ENCODE assay signal across 20 mouse cellular contexts in the genomic region with DNA sequence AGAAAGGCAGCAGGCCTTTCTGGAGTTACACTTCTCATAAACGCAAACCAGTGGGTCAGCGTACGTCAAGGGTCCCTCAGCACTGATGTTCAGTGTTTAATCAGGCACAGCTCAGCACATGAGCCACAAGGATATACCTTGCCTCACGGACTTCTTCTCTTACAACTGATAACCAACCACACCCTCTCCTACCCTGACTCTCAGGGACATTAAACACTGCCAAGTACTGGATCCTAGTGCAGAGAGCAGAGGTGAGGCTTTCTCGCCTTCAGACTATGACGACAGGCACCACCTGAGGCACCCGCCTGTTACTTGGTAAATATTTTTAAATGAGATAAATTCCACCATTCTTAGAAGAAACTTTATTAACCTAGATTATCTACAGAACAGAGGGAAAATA.
"Had no signal": no experiment of that assay in that cellular context is flagged by ENCODE, and none has a peak within 500 bp of the region (broad histone marks: within the 10 kb centered on the region; RNA-seq: fewer than 3 reads in every experiment).

No protein-coding gene starts in this region.

- H3K4me1 ChIP-seq: limb, embryonic 12.5 days; limb, embryonic 15.5 days; midbrain, embryonic 12.5 days; midbrain, embryonic 15.5 days; neural tube, embryonic 12.5 days; neural tube, embryonic 15.5 days; stomach, embryonic 15.5 days had no signal

- DNase-seq: kidney, adult 2 months; kidney, postnatal 25 days; layer of hippocampus, adult 9-11 months; left cerebral cortex, postnatal 4 days; lung, embryonic 14.5 days; right cerebral cortex, adult 18-20 months; right cerebral cortex, postnatal 14 days; right cerebral cortex, postnatal 4 days; thymus, adult 18-20 months; thymus, postnatal 36 days had no signal

- H3K4me3 ChIP-seq: layer of hippocampus, adult 2 months; limb, embryonic 12.5 days; limb, embryonic 15.5 days; midbrain, embryonic 12.5 days; midbrain, embryonic 15.5 days; neural tube, embryonic 12.5 days; neural tube, embryonic 15.5 days; stomach, embryonic 15.5 days had no signal

- H3K36me3 ChIP-seq: limb, embryonic 15.5 days; midbrain, embryonic 15.5 days; stomach, embryonic 15.5 days had no signal

- H3K9ac ChIP-seq: limb, embryonic 12.5 days; limb, embryonic 15.5 days; lung, embryonic 14.5 days; midbrain, embryonic 12.5 days; midbrain, embryonic 15.5 days; neural tube, embryonic 12.5 days; neural tube, embryonic 15.5 days; stomach, embryonic 15.5 days had no signal

- H3K27me3 ChIP-seq: limb, embryonic 12.5 days; limb, embryonic 15.5 days; midbrain, embryonic 12.5 days; midbrain, embryonic 15.5 days; neural tube, embryonic 12.5 days; neural tube, embryonic 15.5 days; stomach, embryonic 15.5 days had no signal

- H3K9me3 ChIP-seq: limb, embryonic 12.5 days; limb, embryonic 15.5 days; midbrain, embryonic 12.5 days; midbrain, embryonic 15.5 days; neural tube, embryonic 12.5 days; neural tube, embryonic 15.5 days; stomach, embryonic 15.5 days had no signal

- H3K4me2 ChIP-seq: limb, embryonic 12.5 days; limb, embryonic 15.5 days; lung, embryonic 14.5 days; midbrain, embryonic 12.5 days; midbrain, embryonic 15.5 days; neural tube, embryonic 12.5 days; neural tube, embryonic 15.5 days; stomach, embryonic 15.5 days had no signal

- ATAC-seq: lung, postnatal 0 days; midbrain, embryonic 15.5 days had no signal

- H3K27ac ChIP-seq: kidney, postnatal 0 days; layer of hippocampus, adult 2 months; limb, embryonic 12.5 days; limb, embryonic 15.5 days; midbrain, embryonic 12.5 days; midbrain, embryonic 15.5 days; neural tube, embryonic 12.5 days; neural tube, embryonic 15.5 days; stomach, embryonic 15.5 days had no signal
